Mouse (Mus musculus) spleen, postnatal 10 days (tissue): ENCODE measurements around the gene Pi4kb.
"Not testable (repeated sequence)": the region's sequence is repeated elsewhere in the genome, so short reads cannot be mapped to it uniquely, and the experiment has no call there.

Source experiments
- DNase-seq, 2 experiments: peaks; one replicate each; pipeline ENCODE4 v3.0.0; 2021 to 2022; ENCODE audit warnings: low spot score in 2 of 2

The Pi4kb gene

GRCm38 (mm10) chr3:94974528-94975422 lies at the start of gene Pi4kb:
TSS of gene Pi4kb (plus strand) at chr3:94974731.
- peak; percentile 91 to 95 for DNase-seq

DNA sequence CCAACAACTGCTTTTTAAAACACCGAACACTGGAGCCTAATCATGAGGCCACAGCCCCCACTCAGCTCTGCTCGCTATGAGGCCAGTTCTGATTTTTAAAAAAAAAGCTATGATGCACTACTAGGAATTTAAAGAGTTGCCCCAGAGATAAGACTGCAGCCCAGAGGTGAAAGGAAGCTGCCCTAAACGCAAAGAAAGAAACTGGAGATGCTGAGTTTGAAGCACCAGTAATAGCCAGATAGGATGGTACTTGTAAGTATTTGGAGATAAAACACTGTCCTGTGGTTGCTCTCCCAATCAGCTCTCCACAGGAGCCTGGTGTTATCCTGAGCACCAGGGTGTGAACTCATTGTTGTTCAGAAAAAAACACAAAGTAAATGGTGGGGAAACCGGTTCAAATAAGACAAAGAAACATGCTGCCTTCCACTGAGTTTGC lies 48.2 kb upstream of the Pi4kb start:
- DNase-seq: not testable (repeated sequence)

- not testable (repeated sequence) for DNase-seq
Measured at GRCm38 (mm10) chr3:94928979-94929378, 45.6 kb upstream of the Pi4kb start.

DNA sequence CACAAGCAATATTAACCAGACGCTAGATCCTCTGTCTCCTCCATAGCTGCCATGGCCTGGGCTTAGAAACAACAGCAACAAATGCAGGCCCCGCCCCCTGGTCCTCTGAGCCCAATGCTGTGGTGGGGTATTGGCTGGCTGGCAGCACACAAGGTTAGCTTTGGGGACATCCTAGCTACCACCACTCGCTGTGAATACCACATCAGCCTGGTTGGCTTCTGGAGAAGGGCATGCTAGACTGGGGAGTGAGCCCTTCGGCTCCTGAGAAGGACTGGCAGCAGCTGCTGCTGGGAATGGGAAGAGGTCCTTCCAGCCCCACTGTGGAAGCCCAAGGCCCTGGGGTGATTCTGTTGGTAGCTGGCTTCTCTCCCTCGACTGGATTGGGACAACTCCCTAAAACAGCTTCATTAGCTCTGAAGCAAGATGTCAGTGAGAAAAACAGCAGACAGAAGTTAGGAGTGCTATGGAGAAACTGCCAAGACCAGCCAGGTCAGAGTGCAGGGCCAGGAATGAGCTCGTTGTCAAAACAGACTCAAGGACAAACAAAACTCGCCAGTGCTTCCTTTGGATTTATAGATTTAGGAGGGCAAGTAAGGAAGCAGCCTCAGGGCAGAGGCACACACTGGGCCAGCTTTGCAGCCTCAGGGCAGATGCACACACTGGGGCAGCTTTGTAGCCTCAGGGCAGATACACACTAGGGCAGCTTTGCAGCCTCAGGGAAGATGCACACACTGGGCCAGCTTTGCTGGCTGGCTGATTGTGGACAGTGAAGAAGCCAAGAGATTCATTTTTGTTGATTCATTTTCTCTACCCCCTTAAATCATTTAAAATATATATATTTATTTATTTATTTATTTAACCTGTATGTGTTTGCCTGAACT lies 43.9 kb upstream of the Pi4kb start:
- not testable (repeated sequence) for DNase-seq

DNA sequence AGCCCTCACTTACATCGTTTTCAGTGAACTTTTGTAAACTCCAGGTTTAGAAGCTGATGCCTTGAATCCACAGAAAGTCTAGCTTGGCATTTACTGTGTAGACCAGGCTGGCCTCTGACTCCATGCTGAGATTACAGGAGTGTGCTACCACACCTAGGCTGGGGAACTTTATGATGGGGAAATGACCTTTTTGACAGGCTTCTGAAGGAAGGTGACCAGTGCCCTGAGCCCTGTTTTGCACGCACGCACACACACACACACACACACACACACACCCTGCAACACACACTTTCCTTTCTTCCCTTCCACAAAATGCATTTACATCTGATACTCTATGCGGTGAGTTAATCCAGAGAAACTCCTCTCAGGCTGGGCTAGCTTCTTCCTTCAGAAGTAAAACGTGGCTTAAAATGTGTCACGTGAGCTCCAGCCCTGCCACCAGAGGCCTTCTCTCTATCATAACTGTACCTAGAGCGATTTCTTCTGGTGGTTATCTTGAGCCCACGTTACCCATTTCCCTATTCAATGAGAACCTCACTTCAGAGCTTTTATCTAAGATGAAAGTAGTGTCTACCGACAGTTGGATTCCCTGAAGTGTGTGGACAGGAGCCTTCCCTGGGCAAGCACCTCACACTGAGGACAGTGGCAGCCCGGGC lies 43.0 kb upstream of the Pi4kb start:
- DNase-seq: not testable (repeated sequence)

- DNase-seq: not testable (repeated sequence)
Measured at GRCm38 (mm10) chr3:94932279-94932678, 42.3 kb upstream of the Pi4kb start.

DNA sequence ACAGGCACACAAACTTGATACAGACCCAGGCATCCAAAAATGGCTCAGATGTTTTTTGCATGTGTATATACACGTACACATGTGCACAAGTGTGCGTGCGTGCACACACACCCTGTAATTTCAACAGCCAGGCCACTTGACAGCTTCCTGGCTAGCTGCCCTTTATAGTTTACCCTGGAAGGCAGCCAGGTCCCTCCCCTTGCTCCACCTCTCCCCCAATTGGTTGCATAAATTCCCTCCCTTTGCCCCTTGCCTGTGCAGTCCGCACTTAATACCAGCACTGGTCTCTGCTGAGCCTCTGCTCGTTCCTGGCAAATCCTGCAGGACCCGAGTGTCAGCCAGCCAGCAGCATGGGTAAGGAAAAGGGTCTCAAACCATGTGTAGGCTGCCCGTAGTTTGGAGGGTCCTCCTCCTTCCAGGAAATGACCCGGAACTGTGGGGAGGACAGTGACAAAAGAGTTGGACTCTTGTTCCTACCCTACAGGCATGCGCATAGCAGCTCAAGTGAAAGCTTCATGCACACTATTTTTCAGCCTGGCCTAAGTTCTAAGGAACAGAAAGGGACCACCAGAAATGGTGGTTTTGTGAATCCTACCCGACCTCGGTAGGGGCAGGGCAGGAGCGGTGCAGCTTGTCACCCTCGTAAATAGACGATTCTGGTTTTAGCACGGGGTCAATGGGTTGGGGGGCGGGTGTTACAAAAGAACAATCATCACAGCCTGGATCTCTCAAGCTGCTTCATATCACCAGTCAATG lies 41.5 kb upstream of the Pi4kb start, which contains the start of gene Selenbp1:
TSS of gene Selenbp1 (plus strand) at position 248 of the 756 bp plus-strand sequence.
- DNase-seq: peak; percentile 84 to 86

DNA sequence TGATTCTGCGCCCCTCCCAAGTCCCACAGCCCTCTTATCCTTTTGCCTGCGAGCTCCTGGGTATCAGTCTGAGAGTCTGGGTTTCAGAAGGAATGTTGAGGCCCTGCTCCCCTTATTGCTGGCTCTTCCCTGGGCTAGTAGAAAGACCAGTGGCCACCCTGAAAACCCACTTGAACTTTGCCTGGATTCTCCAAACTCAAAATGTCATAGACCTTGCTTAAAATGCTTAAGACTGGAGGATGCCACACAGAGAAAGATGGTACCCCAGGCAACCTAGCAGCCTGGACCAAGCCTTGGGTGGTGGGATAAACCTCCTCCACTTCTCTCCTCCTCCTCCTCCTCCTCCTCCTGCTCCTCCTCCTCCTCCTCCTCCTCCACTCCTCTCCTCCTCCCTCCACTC lies 40.9 kb upstream of the Pi4kb start:
- DNase-seq: not testable (repeated sequence)

GRCm38 (mm10) chr3:94934564-94934963 lies 40.0 kb upstream of the Pi4kb start:
- DNase-seq: not testable (repeated sequence)

GRCm38 (mm10) chr3:94935332-94935731 lies 39.2 kb upstream of the Pi4kb start:
- DNase-seq: not testable (repeated sequence)

DNA sequence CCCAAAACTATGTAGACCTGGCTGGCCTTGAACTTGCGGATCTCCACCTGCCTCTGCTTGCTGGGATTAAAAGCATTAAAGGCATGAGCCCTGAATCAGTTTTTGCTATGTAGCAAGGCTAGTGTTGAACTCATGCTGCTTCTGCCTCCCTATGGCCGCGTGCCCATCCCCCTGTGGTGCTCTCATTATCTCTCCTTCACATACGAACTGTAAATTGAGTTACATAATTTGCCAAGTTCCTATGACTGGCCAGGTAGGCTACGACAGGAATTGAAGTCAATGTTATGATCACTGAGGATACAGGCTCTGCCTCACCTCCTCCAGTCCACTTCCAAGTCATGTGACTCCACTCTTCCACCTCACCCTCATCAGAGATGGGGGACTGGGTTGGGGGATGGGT lies 38.4 kb upstream of the Pi4kb start:
- DNase-seq: peak in 1 of 2 experiments; percentile 59

GRCm38 (mm10) chr3:94937194-94937593 lies 37.3 kb upstream of the Pi4kb start:
- DNase-seq: not testable (repeated sequence)

DNA sequence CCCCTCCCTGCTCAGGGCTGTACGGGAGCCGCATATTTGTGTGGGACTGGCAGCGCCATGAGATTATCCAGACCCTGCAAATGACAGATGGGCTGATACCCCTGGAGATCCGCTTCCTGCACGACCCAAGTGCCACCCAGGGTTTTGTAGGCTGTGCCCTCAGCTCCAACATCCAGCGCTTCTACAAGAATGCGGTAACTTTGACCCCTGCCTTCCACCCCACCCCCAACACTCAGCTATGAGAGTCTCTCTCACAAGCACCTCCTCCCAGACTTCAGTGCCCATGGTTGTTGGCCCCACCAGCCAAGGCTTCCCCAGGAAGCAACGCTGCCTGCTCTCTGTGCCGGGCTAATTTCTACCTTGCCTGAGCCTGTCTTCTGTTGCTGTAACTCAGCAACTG lies 34.5 kb upstream of the Pi4kb start:
- DNase-seq: not testable (repeated sequence)

GRCm38 (mm10) chr3:94942211-94942967 lies 32.1 kb upstream of the Pi4kb start:
- DNase-seq: peak; percentile 73 to 88

DNA sequence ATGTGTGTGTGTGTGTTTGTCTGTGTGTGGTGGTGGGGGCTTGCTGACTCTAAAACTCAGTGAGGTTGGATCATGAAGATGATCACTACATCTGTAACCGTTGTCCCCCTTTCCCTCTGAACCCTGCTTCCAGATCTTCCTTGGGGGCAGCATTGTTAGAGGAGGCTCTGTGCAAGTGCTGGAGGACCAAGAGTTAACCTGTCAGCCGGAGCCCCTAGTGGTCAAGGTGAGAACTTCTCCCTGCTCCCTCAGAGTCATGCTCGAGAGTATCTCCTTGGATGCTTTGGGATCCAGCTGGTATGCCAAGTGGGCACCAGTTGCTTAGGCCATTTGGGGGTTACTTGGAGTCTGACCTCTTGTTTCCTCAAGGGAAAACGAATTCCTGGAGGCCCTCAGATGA lies 30.8 kb upstream of the Pi4kb start:
- peak in 1 of 2 experiments; percentile 53 for DNase-seq

DNA sequence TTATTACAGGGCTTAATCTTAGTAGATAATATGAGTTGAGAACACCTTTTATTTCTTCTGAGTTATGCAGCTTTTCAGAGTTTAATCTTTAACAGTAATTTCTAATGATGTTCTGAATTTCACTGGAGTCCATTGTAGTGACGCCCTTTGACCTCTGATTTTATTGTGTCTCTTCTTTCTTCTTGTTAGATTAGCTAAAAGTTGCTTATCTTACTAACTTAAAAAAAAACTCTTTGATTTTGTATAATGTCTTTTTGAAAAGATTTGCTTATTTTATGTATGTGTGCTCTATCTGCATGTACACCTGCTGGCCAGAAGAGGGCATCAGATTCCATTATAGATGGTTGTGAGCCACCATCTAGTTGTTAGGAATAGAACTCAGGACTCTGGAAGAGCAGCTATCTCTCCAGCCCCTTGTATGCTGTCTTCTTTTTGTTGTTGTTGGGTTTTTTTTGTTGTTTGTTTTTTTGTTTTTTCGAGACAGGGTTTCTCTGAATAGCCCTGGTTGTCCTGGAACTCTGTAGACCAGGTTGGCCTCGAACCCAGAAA lies 26.4 kb upstream of the Pi4kb start:
- DNase-seq: no peak

- no peak for DNase-seq
Measured at GRCm38 (mm10) chr3:94949645-94950044, 24.9 kb upstream of the Pi4kb start.

- peak in 1 of 2 experiments; percentile 74 for DNase-seq
Measured at GRCm38 (mm10) chr3:94952806-94953205, 21.7 kb upstream of the Pi4kb start.

DNA sequence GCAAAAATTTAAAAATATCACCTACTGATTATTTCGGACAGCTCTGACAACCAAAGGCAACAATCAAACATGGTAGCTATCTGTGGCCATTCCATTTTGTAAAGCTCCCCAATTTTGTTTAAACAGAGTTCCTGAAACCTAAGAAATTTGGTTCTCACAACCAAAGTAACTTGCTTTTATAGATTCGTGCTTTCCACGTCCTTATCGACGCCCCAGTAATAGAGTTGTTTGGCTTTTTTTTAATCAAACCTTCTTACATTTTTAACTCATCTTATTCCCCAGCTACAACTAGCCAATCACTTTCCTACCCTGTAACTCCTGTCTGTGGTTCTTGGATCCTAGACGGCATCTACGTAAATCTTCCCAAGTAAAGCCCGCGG lies 21.2 kb upstream of the Pi4kb start:
- DNase-seq: no peak
